Mouse (Mus musculus) kidney, adult 2 months (tissue): ENCODE measurements around the gene Mrpl50.

Experiments
- CTCF ChIP-seq: fragments of 200-500 bp; conservative IDR thresholded peaks from 2 replicates; pipeline ENCODE4 v1.5.1; 2011; ENCODE audit warnings: low read depth, mild to moderate bottlenecking, control low read depth, low read length, moderate library complexity, mixed read lengths; ENCODE audit not compliant: insufficient read depth, insufficient read length
- POLR2A ChIP-seq: fragments of 200-500 bp; IDR thresholded peaks from one replicate; pipeline ENCODE4 v1.6.1; 2011; ENCODE audit warnings: low read depth, low read length, control low read depth

DNA sequence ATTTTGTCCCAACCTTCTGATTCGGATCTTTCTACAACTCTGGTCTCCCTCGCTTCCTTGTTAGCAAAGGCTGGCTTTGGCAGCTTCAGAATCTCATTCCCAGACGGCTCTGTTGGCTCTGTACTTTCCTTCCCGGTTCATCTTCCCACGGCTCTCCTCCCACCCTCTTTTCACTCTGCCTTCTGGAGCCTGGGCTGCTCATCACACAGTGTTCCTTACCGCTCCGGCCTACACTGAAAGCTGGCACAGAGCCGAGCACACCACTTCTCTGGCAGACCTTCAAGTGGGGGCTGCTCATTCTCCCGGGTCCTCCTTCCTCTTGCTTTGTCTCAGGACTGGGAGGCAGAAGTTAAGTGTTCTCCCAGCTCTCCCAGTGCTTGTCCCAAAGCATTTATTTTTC, 1.7 kb upstream of the Mrpl50 start:
- TF ChIP-seq CTCF = no peak
- TF ChIP-seq POLR2A = no peak
